Mouse (Mus musculus): ENCODE data around the gene Plod1. TPM values are rescaled to one million over a fixed set of nuclear protein-coding genes. Genes with fewer than 3 reads are reported as not detected.
A peak's percentile ranks its signal among the peaks of the same experiment; 100 is the strongest.

The Plod1 gene
- polyA plus RNA-seq, 1 experiment = 28.9 TPM

- Histone ChIP-seq H3K36me3 (ENCODE audit: control insufficient read depth, insufficient read depth, low read length) (no peaks in the 10 kb centered on the region), H3K4me3 (ENCODE audit: control insufficient read depth, insufficient read depth, low read length) (no peak overlapping the region), H3K27ac (ENCODE audit: control insufficient read depth, insufficient read depth, low read length) (no peak overlapping the region), H3K27me3 (ENCODE audit: control insufficient read depth, insufficient read depth, low read length) (no peaks in the 10 kb centered on the region), H3K4me1 (replicated peaks; ENCODE audit: control insufficient read depth, insufficient read depth, low read length) (no peaks in the 10 kb centered on the region)
- peak; percentile 36 for DNase-seq
- 69% methylated on average over 7 of the region's 7 CpGs for WGBS
- no peak for TF ChIP-seq POLR2A (IDR thresholded peaks at IDR 0.05; ENCODE audit: control insufficient read depth, extremely low read depth, insufficient read depth, low read length, poor library complexity)
- no peak for TF ChIP-seq CTCF (IDR thresholded peaks at IDR 0.05; ENCODE audit: borderline replicate concordance, control insufficient read depth, extremely low read depth, insufficient read depth, low read length, poor library complexity)
Measured at GRCm38 (mm10) chr4:147918459-147919121, 18.0 kb downstream of the Plod1 start.

- no peaks in the 10 kb centered on the region for H3K27me3 ChIP-seq (ENCODE audit: control insufficient read depth, insufficient read depth, low read length)
- no peak overlapping the region for H3K27ac ChIP-seq (ENCODE audit: control insufficient read depth, insufficient read depth, low read length)
- no peaks in the 10 kb centered on the region for H3K4me1 ChIP-seq (replicated peaks; ENCODE audit: control insufficient read depth, insufficient read depth, low read length)
- 98% methylated on average over 5 of the region's 5 CpGs for WGBS
- DNase-seq = no peak
- no peaks in the 10 kb centered on the region for H3K36me3 ChIP-seq (ENCODE audit: control insufficient read depth, insufficient read depth, low read length)
- no peak overlapping the region for H3K4me3 ChIP-seq (ENCODE audit: control insufficient read depth, insufficient read depth, low read length)
- TF ChIP-seq CTCF (IDR thresholded peaks at IDR 0.05; ENCODE audit: borderline replicate concordance, control insufficient read depth, extremely low read depth, insufficient read depth, low read length, poor library complexity) = no peak
- TF ChIP-seq POLR2A (IDR thresholded peaks at IDR 0.05; ENCODE audit: control insufficient read depth, extremely low read depth, insufficient read depth, low read length, poor library complexity) = no peak
Measured at GRCm38 (mm10) chr4:147909486-147909885, 27.1 kb downstream of the Plod1 start.

- peaks cover 2% of the 10 kb centered on the region for H3K4me1 ChIP-seq (replicated peaks; ENCODE audit: control insufficient read depth, insufficient read depth, low read length)
- no peaks in the 10 kb centered on the region for H3K27me3 ChIP-seq (ENCODE audit: control insufficient read depth, insufficient read depth, low read length)
- no peak overlapping the region for H3K27ac ChIP-seq (ENCODE audit: control insufficient read depth, insufficient read depth, low read length)
- H3K4me3 ChIP-seq (ENCODE audit: control insufficient read depth, insufficient read depth, low read length) = no peak overlapping the region
- DNase-seq = no peak
- no peaks in the 10 kb centered on the region for H3K36me3 ChIP-seq (ENCODE audit: control insufficient read depth, insufficient read depth, low read length)
- TF ChIP-seq CTCF (IDR thresholded peaks at IDR 0.05; ENCODE audit: borderline replicate concordance, control insufficient read depth, extremely low read depth, insufficient read depth, low read length, poor library complexity) = no peak
- 91% methylated on average over 5 of the region's 5 CpGs for WGBS
Measured at GRCm38 (mm10) chr4:147906230-147906629, 30.3 kb downstream of the Plod1 start.

- WGBS = 2% methylated on average over 8 of the region's 8 CpGs
- H3K27ac ChIP-seq (ENCODE audit: control insufficient read depth, insufficient read depth, low read length) = no peak overlapping the region
- peak; percentile 6 for DNase-seq
Measured at GRCm38 (mm10) chr4:147905090-147905659, 31.4 kb downstream of the Plod1 start.

GRCm38 (mm10) chr4:147904313-147905089, 32.1 kb downstream of the Plod1 start, which contains the start of gene Mfn2:
TSS of gene Mfn2 (minus strand) at chr4:147904704.
- DNase-seq = peak; percentile 88
- Histone ChIP-seq H3K27me3 (ENCODE audit: control insufficient read depth, insufficient read depth, low read length) (no peaks in the 10 kb centered on the region), H3K36me3 (ENCODE audit: control insufficient read depth, insufficient read depth, low read length) (no peaks in the 10 kb centered on the region), H3K4me1 (replicated peaks; ENCODE audit: control insufficient read depth, insufficient read depth, low read length) (peaks cover 2% of the 10 kb centered on the region), H3K27ac (ENCODE audit: control insufficient read depth, insufficient read depth, low read length) (no peak within 1 kb of the TSS), H3K4me3 (ENCODE audit: control insufficient read depth, insufficient read depth, low read length) (peak within 1 kb of the TSS; percentile 69)
- 0 out of 2 replicates have a peak, but pooled peaks have one; percentile 42 for TF ChIP-seq CTCF (IDR thresholded peaks at IDR 0.05; ENCODE audit: borderline replicate concordance, control insufficient read depth, extremely low read depth, insufficient read depth, low read length, poor library complexity)
- no peak for TF ChIP-seq POLR2A (IDR thresholded peaks at IDR 0.05; ENCODE audit: control insufficient read depth, extremely low read depth, insufficient read depth, low read length, poor library complexity)
- under 1% methylated on average over 57 of the region's 59 CpGs for WGBS

More at GRCm38 (mm10) chr4:147905090-147905659, 31.4 kb downstream of the Plod1 start:
- Histone ChIP-seq H3K27me3 (ENCODE audit: control insufficient read depth, insufficient read depth, low read length) (no peaks in the 10 kb centered on the region), H3K4me1 (replicated peaks; ENCODE audit: control insufficient read depth, insufficient read depth, low read length) (peaks cover 2% of the 10 kb centered on the region), H3K36me3 (ENCODE audit: control insufficient read depth, insufficient read depth, low read length) (no peaks in the 10 kb centered on the region), H3K4me3 (ENCODE audit: control insufficient read depth, insufficient read depth, low read length) (peak overlapping the region; percentile 29)
- TF ChIP-seq CTCF (IDR thresholded peaks at IDR 0.05; ENCODE audit: borderline replicate concordance, control insufficient read depth, extremely low read depth, insufficient read depth, low read length, poor library complexity) = no peak
- TF ChIP-seq POLR2A (IDR thresholded peaks at IDR 0.05; ENCODE audit: control insufficient read depth, extremely low read depth, insufficient read depth, low read length, poor library complexity) = no peak

- no peaks in the 10 kb centered on the region for H3K27me3 ChIP-seq (ENCODE audit: control insufficient read depth, insufficient read depth, low read length)
- H3K27ac ChIP-seq (ENCODE audit: control insufficient read depth, insufficient read depth, low read length) = no peak overlapping the region
- H3K36me3 ChIP-seq (ENCODE audit: control insufficient read depth, insufficient read depth, low read length) = no peaks in the 10 kb centered on the region
- no peak for DNase-seq
- H3K4me3 ChIP-seq (ENCODE audit: control insufficient read depth, insufficient read depth, low read length) = no peak overlapping the region
- TF ChIP-seq POLR2A (IDR thresholded peaks at IDR 0.05; ENCODE audit: control insufficient read depth, extremely low read depth, insufficient read depth, low read length, poor library complexity) (no peak), CTCF (IDR thresholded peaks at IDR 0.05; ENCODE audit: borderline replicate concordance, control insufficient read depth, extremely low read depth, insufficient read depth, low read length, poor library complexity) (no peak)
- peaks cover 2% of the 10 kb centered on the region for H3K4me1 ChIP-seq (replicated peaks; ENCODE audit: control insufficient read depth, insufficient read depth, low read length)
- WGBS = 77% methylated on average over 3 of the region's 3 CpGs
Measured at GRCm38 (mm10) chr4:147903601-147904000, 33.0 kb downstream of the Plod1 start.
